ENCODE assay signal across 9 mouse cellular contexts in the genomic region with DNA sequence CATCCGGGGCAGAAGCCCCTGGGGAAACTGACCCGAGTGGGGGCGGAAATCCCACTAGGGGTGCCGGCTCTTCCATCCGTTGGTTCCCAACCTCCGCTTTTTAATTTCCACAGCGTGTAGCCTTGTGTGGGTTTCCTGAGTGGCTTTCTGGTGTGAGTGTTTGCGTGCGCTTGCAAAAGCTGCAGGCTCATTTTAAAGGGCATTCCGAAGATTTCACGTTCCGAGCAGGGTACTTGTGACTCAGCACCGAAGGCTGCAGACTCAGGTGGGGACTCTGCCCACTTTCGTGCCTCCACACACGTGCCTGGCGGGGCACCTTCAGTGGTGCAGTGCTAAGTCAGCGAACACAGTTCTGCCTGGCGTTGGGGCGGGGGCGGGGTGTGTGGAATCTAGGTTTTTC. TPM values are rescaled to one million over a fixed set of nuclear protein-coding genes. Genes with fewer than 3 reads are reported as not detected.
DNase-seq lines count a peak whose midpoint lies in the region; ATAC-seq and TF ChIP-seq lines count a peak whose summit lies in the region.
"Had no signal": no experiment of that assay in that cellular context is flagged by ENCODE, and none has a peak within 500 bp of the region (broad histone marks: within the 10 kb centered on the region; RNA-seq: fewer than 3 reads in every experiment).

No protein-coding gene starts in this region.

- under 1% methylated on average over 20 of the region's 20 CpGs for WGBS in forebrain, embryonic 13.5 days
- 0% methylated on average over 20 of the region's 20 CpGs for WGBS in lung, embryonic 16.5 days

- no peak overlapping the region for H3K27ac ChIP-seq in gastrocnemius, adult 2 months
- H3K27ac ChIP-seq in forebrain, embryonic 13.5 days: no peak overlapping the region
- no peak overlapping the region for H3K27ac ChIP-seq in lung, embryonic 16.5 days (ENCODE audit: low read length)

- H3K4me1 ChIP-seq in forebrain, embryonic 13.5 days: peaks cover 56% of the 10 kb centered on the region
- H3K4me1 ChIP-seq in lung, embryonic 16.5 days (replicated peaks; ENCODE audit: control insufficient read depth, insufficient read depth, low read length): peaks cover 25% of the 10 kb centered on the region

- no peak for ATAC-seq in forebrain, embryonic 13.5 days
- no peak for ATAC-seq in lung, embryonic 16.5 days (ENCODE audit: low read depth)

- H3K4me2 ChIP-seq in forebrain, embryonic 13.5 days: peak overlapping the region; percentile 98
- H3K4me2 ChIP-seq in lung, embryonic 16.5 days (ENCODE audit: low read depth, low read length): peak overlapping the region; percentile 81

- peaks cover 96% of the 10 kb centered on the region for H3K27me3 ChIP-seq in forebrain, embryonic 13.5 days
- peaks cover 68% of the 10 kb centered on the region for H3K27me3 ChIP-seq in lung, embryonic 16.5 days (ENCODE audit: control insufficient read depth, insufficient read depth, low read depth, low read length)

- H3K36me3 ChIP-seq in forebrain, embryonic 13.5 days (ENCODE audit: poor library complexity, severe bottlenecking): no peaks in the 10 kb centered on the region
- H3K36me3 ChIP-seq in lung, embryonic 16.5 days (ENCODE audit: control insufficient read depth, insufficient read depth, low read length): no peaks in the 10 kb centered on the region

- H3K9ac ChIP-seq in forebrain, embryonic 13.5 days: peak overlapping the region; percentile 1; the same call in 1 of the 2 replicates
- peak overlapping the region; percentile 65 for H3K9ac ChIP-seq in lung, embryonic 16.5 days (ENCODE audit: low read length)

- H3K4me3 ChIP-seq in gastrocnemius, adult 2 months: peak overlapping the region; percentile 83
- peak overlapping the region; percentile 60 for H3K4me3 ChIP-seq in forebrain, embryonic 13.5 days
- peak overlapping the region; percentile 59 for H3K4me3 ChIP-seq in lung, embryonic 16.5 days (ENCODE audit: low read length)

- DNase-seq in gastrocnemius, adult 2 months: peak; percentile 19
- DNase-seq in gastrocnemius, postnatal 10 days: no peak
- peak; percentile 50 for DNase-seq in adrenal gland, postnatal 10 days
- peak; percentile 54 for DNase-seq in kidney, adult 11 months
- DNase-seq in thymus, postnatal 4 days: peak; percentile 16
- DNase-seq in spleen, postnatal 14 days (ENCODE audit: low spot score in 2 of 2): no peak

- H3K9me3 ChIP-seq in forebrain, embryonic 13.5 days (replicated peaks): no peaks in the 10 kb centered on the region
- H3K9me3 ChIP-seq in lung, embryonic 16.5 days (ENCODE audit: control insufficient read depth, low read length): no peaks in the 10 kb centered on the region

- intact Hi-C loops in gastrocnemius, adult 2 months (cut with DNase I): loop anchor here (10.0 kb wide), 1 partner anchor 1131 kb away; a partner anchor contains a TSS

- no peak for TF ChIP-seq CTCF in gastrocnemius, adult 2 months (IDR thresholded peaks at IDR 0.05)

RNA-seq across cellular contexts. Expression of a gene that starts 3.6 kb away (rescaled TPM):
- total RNA-seq in gastrocnemius, adult 2 months (2021): 1 to 10 TPM; 1.3 to 2.8 TPM
- 1 to 10 TPM; 1.2 to 1.8 TPM for total RNA-seq in gastrocnemius, postnatal 10 days (2021)
- total RNA-seq in adrenal gland, postnatal 10 days (2021): 10 to 100 TPM; 14.7 to 14.8 TPM
- 3.3 and 4.3 TPM in 2 replicates for polyA plus RNA-seq in forebrain, embryonic 13.5 days (2015; fragmentation: Nextera tagmentation; extraction: Ambion mirVana)
- polyA plus RNA-seq in lung, embryonic 16.5 days (2015; fragmentation: Nextera tagmentation; extraction: Ambion mirVana): 9.7 and 10.7 TPM in 2 replicates
- total RNA-seq: ES-E14 had no signal

Comparison
In these comparisons a context has a peak if more than half of its experiments do, and no peak if none do; other contexts are left out.
1. DNase-seq: peak in gastrocnemius, adult 2 months (single experiment), adrenal gland, postnatal 10 days (single experiment), kidney, adult 11 months (single experiment) and thymus, postnatal 4 days (single experiment); none in gastrocnemius, postnatal 10 days (single experiment) and spleen, postnatal 14 days (0 of 2).
2. RNA of a gene that starts 3.6 kb away (total RNA-seq): 14.7 to 14.8 TPM in adrenal gland, postnatal 10 days; 1.3 to 2.8 TPM in gastrocnemius, adult 2 months and 1.2 to 1.8 TPM in gastrocnemius, postnatal 10 days; every median in the first group is over 4 times any median in the second.
3. Peak in every context shown above with its lines, with median percentiles within 50 percentile points of each other: H3K4me3 ChIP-seq.